Mouse (Mus musculus) urinary bladder, postnatal 36 days (tissue): ENCODE data around the gene Igdcc4.

ENCODE experiments used
- DNase-seq, 2 experiments: peaks; one replicate each; pipeline ENCODE4 v3.0.0; 2022; ENCODE audit warnings: low spot score in 2 of 2, mixed read lengths in 1 of 2

Igdcc4 gene

GRCm38 (mm10) chr9:65109132-65110072, 8.1 kb downstream of the Igdcc4 start:
- DNase-seq, result no peak

- no peak for DNase-seq
Measured at GRCm38 (mm10) chr9:65111698-65112097, 10.4 kb downstream of the Igdcc4 start.

- no peak for DNase-seq
Measured at GRCm38 (mm10) chr9:65113694-65114093, 12.4 kb downstream of the Igdcc4 start.

- DNase-seq, result no peak
Measured at GRCm38 (mm10) chr9:65115891-65116290, 14.6 kb downstream of the Igdcc4 start.

GRCm38 (mm10) chr9:65117516-65117915, 16.2 kb downstream of the Igdcc4 start:
- DNase-seq, result no peak

- DNase-seq, result peak; percentile 51 to 68
Measured at GRCm38 (mm10) chr9:65120935-65121334, 19.6 kb downstream of the Igdcc4 start.

GRCm38 (mm10) chr9:65122545-65122944, 21.3 kb downstream of the Igdcc4 start:
- DNase-seq, result no peak

GRCm38 (mm10) chr9:65123552-65124168, 22.4 kb downstream of the Igdcc4 start:
- DNase-seq, result no peak

- DNase-seq, result no peak
Measured at GRCm38 (mm10) chr9:65128123-65128815, 27.0 kb downstream of the Igdcc4 start.

GRCm38 (mm10) chr9:65131717-65132116, 30.4 kb downstream of the Igdcc4 start:
- no peak for DNase-seq

GRCm38 (mm10) chr9:65133739-65134138, 32.5 kb downstream of the Igdcc4 start:
- peak; percentile 53 to 62 for DNase-seq

GRCm38 (mm10) chr9:65135126-65135525, 33.8 kb downstream of the Igdcc4 start:
- DNase-seq, result no peak

GRCm38 (mm10) chr9:65140491-65140890, 39.2 kb downstream of the Igdcc4 start:
- no peak for DNase-seq

GRCm38 (mm10) chr9:65140936-65141305, 39.6 kb downstream of the Igdcc4 start, which contains the start of gene Igdcc3:
TSS of gene Igdcc3 (plus strand) at chr9:65141189.
- DNase-seq, result peak in 1 of 2 experiments; percentile 31

- DNase-seq, result peak; percentile 38 to 40
Measured at GRCm38 (mm10) chr9:65141306-65141975, 40.2 kb downstream of the Igdcc4 start.

GRCm38 (mm10) chr9:65141976-65142318, 40.7 kb downstream of the Igdcc4 start:
- DNase-seq, result peak in 1 of 2 experiments; percentile 35

- no peak for DNase-seq
Measured at GRCm38 (mm10) chr9:65142399-65142798, 41.1 kb downstream of the Igdcc4 start.

- DNase-seq, result no peak
Measured at GRCm38 (mm10) chr9:65146001-65146400, 44.7 kb downstream of the Igdcc4 start.

GRCm38 (mm10) chr9:65148507-65148906, 47.2 kb downstream of the Igdcc4 start:
- DNase-seq, result no peak

GRCm38 (mm10) chr9:65152711-65153330, 51.5 kb downstream of the Igdcc4 start:
- DNase-seq, result no peak

- DNase-seq, result no peak
Measured at GRCm38 (mm10) chr9:65153331-65153711, 52.0 kb downstream of the Igdcc4 start.
